ENCODE assay signal across 28 mouse cellular contexts in genomic region chr2:131430474-131430873, GRCm38 (mm10).
DNase-seq lines count a peak whose midpoint lies in the region; ATAC-seq and TF ChIP-seq lines count a peak whose summit lies in the region.
"Had no signal": no experiment of that assay in that cellular context is flagged by ENCODE, and none has a peak within 500 bp of the region (broad histone marks: within the 10 kb centered on the region; RNA-seq: fewer than 3 reads in every experiment).

No protein-coding gene starts in this region.

- peak overlapping the region; percentile 26; the same call in 1 of the 2 replicates for H3K27ac ChIP-seq in liver, postnatal 0 days (ENCODE audit: low read depth)
- H3K27ac ChIP-seq in liver, embryonic 11.5 days (ENCODE audit: low read depth, low read length) = no peak overlapping the region
- H3K27ac ChIP-seq: embryonic facial prominence, embryonic 12.5 days; forebrain, embryonic 10.5 days; forebrain, embryonic 15.5 days; hindbrain, embryonic 10.5 days; liver, embryonic 15.5 days; lung, embryonic 15.5 days; midbrain, embryonic 10.5 days; neural tube, embryonic 13.5 days had no signal

- peaks cover 6% of the 10 kb centered on the region; the same call in 1 of the 2 replicates for H3K4me1 ChIP-seq in liver, postnatal 0 days (ENCODE audit: insufficient read depth)
- peaks cover 2% of the 10 kb centered on the region; the same call in 1 of the 2 replicates for H3K4me1 ChIP-seq in liver, embryonic 11.5 days (replicated peaks; ENCODE audit: control insufficient read depth, insufficient read depth, low read length)
- H3K4me1 ChIP-seq: embryonic facial prominence, embryonic 12.5 days; forebrain, embryonic 10.5 days; forebrain, embryonic 15.5 days; hindbrain, embryonic 10.5 days; lung, embryonic 15.5 days; midbrain, embryonic 10.5 days; neural tube, embryonic 13.5 days had no signal

- no peaks in the 10 kb centered on the region for H3K27me3 ChIP-seq in liver, postnatal 0 days (ENCODE audit: insufficient read depth, low read length)
- H3K27me3 ChIP-seq in liver, embryonic 11.5 days (replicated peaks; ENCODE audit: control insufficient read depth, insufficient read depth, low read length) = no peaks in the 10 kb centered on the region
- H3K27me3 ChIP-seq: embryonic facial prominence, embryonic 12.5 days; forebrain, embryonic 15.5 days; liver, embryonic 15.5 days; lung, embryonic 15.5 days; neural tube, embryonic 13.5 days; Patski had no signal

- no peaks in the 10 kb centered on the region for H3K36me3 ChIP-seq in liver, postnatal 0 days (replicated peaks; ENCODE audit: insufficient read depth, low read length)
- H3K36me3 ChIP-seq in liver, embryonic 11.5 days (ENCODE audit: control insufficient read depth, insufficient read depth, low read length) = no peaks in the 10 kb centered on the region
- H3K36me3 ChIP-seq: embryonic facial prominence, embryonic 12.5 days; forebrain, embryonic 10.5 days; forebrain, embryonic 15.5 days; hindbrain, embryonic 10.5 days; liver, embryonic 15.5 days; lung, embryonic 15.5 days; midbrain, embryonic 10.5 days; neural tube, embryonic 13.5 days had no signal

- 56% methylated on average over 4 of the region's 4 CpGs for WGBS in liver, postnatal 0 days (ENCODE audit: insufficient replicate concordance)
- 78% methylated on average over 4 of the region's 4 CpGs for WGBS in liver, embryonic 11.5 days

- no peak for DNase-seq in frontal cortex, adult 2 months (ENCODE audit: extremely low spot score in 1 of 2, low spot score in 1 of 2)
- DNase-seq in liver, postnatal 0 days = no peak
- DNase-seq in liver, embryonic 11.5 days (ENCODE audit: low spot score) = no peak
- no peak for DNase-seq in cerebellum, postnatal 25 days
- no peak for DNase-seq in layer of hippocampus, adult 8-10 months (ENCODE audit: low spot score in 2 of 2)
- DNase-seq: adrenal gland, postnatal 25 days; cerebellum, adult 2 months; cerebellum, postnatal 36 days; embryo, embryonic 11 days; gastrocnemius, postnatal 10 days; heart, postnatal 14 days; kidney, adult 18-20 months; layer of hippocampus, adult 9-11 months; liver; lung, postnatal 36 days had no signal

- TF ChIP-seq CTCF in liver, postnatal 0 days (IDR thresholded peaks at IDR 0.05; ENCODE audit: low read depth) = no peak

- no peak overlapping the region for H3K4me2 ChIP-seq in liver, postnatal 0 days (ENCODE audit: low read depth, low read length)
- H3K4me2 ChIP-seq in liver, embryonic 11.5 days = no peak overlapping the region
- H3K4me2 ChIP-seq: embryonic facial prominence, embryonic 12.5 days; forebrain, embryonic 15.5 days; liver, embryonic 15.5 days; lung, embryonic 15.5 days; neural tube, embryonic 13.5 days had no signal

- ATAC-seq in frontal cortex, adult (ENCODE audit: low TSS enrichment) = peak; percentile 20; the same call in 1 of the 2 replicates
- no peak for ATAC-seq in liver, postnatal 0 days
- ATAC-seq in liver, embryonic 11.5 days (replicated peaks; ENCODE audit: low FRiP score) = no peak
- ATAC-seq in common myeloid progenitor, adult 5-6 weeks (replicated peaks; ENCODE audit: low read depth, poor library complexity, severe bottlenecking) = peak; percentile 57
- peak; percentile 53 for ATAC-seq in monocyte, adult 5-6 weeks (replicated peaks; ENCODE audit: insufficient number of reproducible peaks, low FRiP score, low TSS enrichment, poor library complexity, severe bottlenecking)
- ATAC-seq: forebrain, embryonic 15.5 days; hindbrain, embryonic 16.5 days; Patski had no signal

- no peaks in the 10 kb centered on the region for H3K9me3 ChIP-seq in liver, postnatal 0 days (ENCODE audit: low read length)
- H3K9me3 ChIP-seq in liver, embryonic 11.5 days (ENCODE audit: control insufficient read depth, low read length) = no peaks in the 10 kb centered on the region
- H3K9me3 ChIP-seq: embryonic facial prominence, embryonic 12.5 days; forebrain, embryonic 10.5 days; forebrain, embryonic 15.5 days; hindbrain, embryonic 10.5 days; liver, embryonic 15.5 days; lung, embryonic 15.5 days; midbrain, embryonic 10.5 days; neural tube, embryonic 13.5 days had no signal

- no peak for TF ChIP-seq EP300 in liver, postnatal 0 days (IDR thresholded peaks at IDR 0.05; ENCODE audit: low read depth)

- no peak overlapping the region for H3K4me3 ChIP-seq in liver, postnatal 0 days (ENCODE audit: low read depth, low read length)
- H3K4me3 ChIP-seq in liver, embryonic 11.5 days (ENCODE audit: low read depth, low read length) = no peak overlapping the region
- H3K4me3 ChIP-seq: embryonic facial prominence, embryonic 12.5 days; forebrain, embryonic 10.5 days; forebrain, embryonic 15.5 days; hindbrain, embryonic 10.5 days; liver, embryonic 15.5 days; lung, embryonic 15.5 days; midbrain, embryonic 10.5 days; neural tube, embryonic 13.5 days had no signal

- no peak overlapping the region for H3K9ac ChIP-seq in liver, postnatal 0 days (replicated peaks)
- no peak overlapping the region for H3K9ac ChIP-seq in liver, embryonic 11.5 days (ENCODE audit: low read depth, low read length)
- H3K9ac ChIP-seq: embryonic facial prominence, embryonic 12.5 days; forebrain, embryonic 15.5 days; liver, embryonic 15.5 days; lung, embryonic 15.5 days; neural tube, embryonic 13.5 days had no signal

Comparison
In these comparisons a context has a peak if more than half of its experiments do, and no peak if none do; other contexts are left out.
1. ATAC-seq: peak in frontal cortex, adult (single experiment), common myeloid progenitor, adult 5-6 weeks (single experiment) and monocyte, adult 5-6 weeks (single experiment); none in liver, postnatal 0 days (single experiment) and liver, embryonic 11.5 days (single experiment).